Mouse (Mus musculus) effector memory CD4-positive, alpha-beta T cell, adult 7 months (primary cell): Measurements from ENCODE around the gene Amer2. TPM values are rescaled to one million over a fixed set of nuclear protein-coding genes. Genes with fewer than 3 reads are reported as not detected.

ENCODE experiments used
- polyA plus RNA-seq: library from polyadenylated mRNA; unstranded; fragments of 100-300 nt; shearing (Covaris generic); gene quantifications from one replicate; pipeline ENCODE4 v1.2.1, GENCODE M21; 2017

The Amer2 gene
- polyA plus RNA-seq, result 0.20 TPM

DNA sequence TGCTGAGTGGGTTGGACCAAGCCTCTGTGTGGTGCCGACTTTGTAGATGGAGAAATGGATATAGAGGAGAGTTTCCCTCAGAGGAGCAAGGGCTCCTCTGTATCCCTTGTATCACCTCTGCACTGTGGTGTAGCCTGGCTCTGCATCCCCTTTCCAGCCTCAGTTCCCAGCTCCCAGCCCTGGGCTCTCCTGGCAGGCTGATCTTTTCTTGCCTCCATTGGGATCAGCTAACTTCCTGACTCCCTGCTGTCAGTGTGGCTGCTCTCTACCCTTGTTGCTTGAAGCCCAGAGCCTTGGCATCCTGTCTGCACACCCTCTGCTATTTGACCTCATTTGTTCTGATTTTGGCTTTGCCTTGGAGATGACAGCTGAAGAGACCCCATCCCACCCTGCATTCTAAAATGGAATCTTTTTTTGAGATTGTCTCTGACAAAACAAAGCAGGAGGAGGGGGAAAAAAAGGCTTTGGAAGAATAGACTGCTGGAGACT is at the start of gene Amer2:
TSS of gene Amer2 (plus strand) at position 439 of the 489 bp plus-strand sequence.

Other genes with a start within 250 kb of the Amer2 start
- 5.2 TPM for gene Atp8a2, start 176.1 kb upstream of the Amer2 start, polyA plus RNA-seq
- 0.35 TPM for gene Nupl1, start 121.8 kb upstream of the Amer2 start, polyA plus RNA-seq
- gene Gm49336, start 121.8 kb upstream of the Amer2 start, polyA plus RNA-seq, result 46.1 TPM
- 66.3 TPM for gene Mtmr6, start 108.0 kb upstream of the Amer2 start, polyA plus RNA-seq